Mouse (Mus musculus): ENCODE data around the gene C2cd4c. TPM values are rescaled to one million over a fixed set of nuclear protein-coding genes. Genes with fewer than 3 reads are reported as not detected.

The C2cd4c gene
- polyA plus RNA-seq, 1 experiment: 0.05 TPM

- 93% methylated on average over 5 of the region's 5 CpGs for WGBS
- Histone ChIP-seq H3K4me3 (ENCODE audit: control insufficient read depth, insufficient read depth, low read length) (no peak overlapping the region), H3K4me1 (replicated peaks; ENCODE audit: control insufficient read depth, insufficient read depth, low read length) (no peaks in the 10 kb centered on the region), H3K27ac (ENCODE audit: control insufficient read depth, insufficient read depth, low read length) (no peak overlapping the region), H3K27me3 (ENCODE audit: control insufficient read depth, insufficient read depth, low read length) (no peaks in the 10 kb centered on the region), H3K36me3 (ENCODE audit: control insufficient read depth, insufficient read depth, low read length) (no peaks in the 10 kb centered on the region)
- DNase-seq: no peak
- TF ChIP-seq POLR2A (IDR thresholded peaks at IDR 0.05; ENCODE audit: control insufficient read depth, extremely low read depth, insufficient read depth, low read length, poor library complexity): no peak
- TF ChIP-seq CTCF (IDR thresholded peaks at IDR 0.05; ENCODE audit: borderline replicate concordance, control insufficient read depth, extremely low read depth, insufficient read depth, low read length, poor library complexity): no peak
These were observed 43.9 kb downstream of the C2cd4c start for GRCm38 (mm10) chr10:79569921-79570320.

DNA sequence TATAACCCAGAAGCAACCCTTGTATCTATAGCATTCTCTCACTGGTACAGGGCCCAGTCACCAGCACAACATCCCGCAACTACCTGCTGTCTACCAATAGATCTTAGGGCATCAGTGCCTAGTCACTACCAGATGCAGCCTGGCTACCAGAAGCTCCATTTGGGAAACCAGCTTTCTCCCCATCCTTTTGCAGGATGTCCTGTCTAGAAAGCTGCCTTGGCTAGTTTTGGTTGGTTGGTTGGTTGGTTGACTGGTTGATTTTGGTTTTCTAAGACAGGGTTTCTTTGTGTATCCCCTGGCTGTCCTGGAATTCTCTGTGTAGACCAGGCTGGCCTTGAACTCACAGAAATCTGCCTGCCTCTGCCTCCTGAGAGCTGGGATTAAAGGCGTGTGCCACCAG is 54.1 kb downstream of the C2cd4c start:
- no peak for DNase-seq
- WGBS: 88% methylated on average over 2 of the region's 2 CpGs

GRCm38 (mm10) chr10:79557496-79557895 is 56.3 kb downstream of the C2cd4c start:
- TF ChIP-seq CTCF (IDR thresholded peaks at IDR 0.05; ENCODE audit: borderline replicate concordance, control insufficient read depth, extremely low read depth, insufficient read depth, low read length, poor library complexity) (no peak), POLR2A (IDR thresholded peaks at IDR 0.05; ENCODE audit: control insufficient read depth, extremely low read depth, insufficient read depth, low read length, poor library complexity) (no peak)

More for the DNA sequence above, 54.1 kb downstream of the C2cd4c start:
- H3K4me1 ChIP-seq (replicated peaks; ENCODE audit: control insufficient read depth, insufficient read depth, low read length): peaks cover 4% of the 10 kb centered on the region
- no peaks in the 10 kb centered on the region for H3K27me3 ChIP-seq (ENCODE audit: control insufficient read depth, insufficient read depth, low read length)
- H3K27ac ChIP-seq (ENCODE audit: control insufficient read depth, insufficient read depth, low read length): no peak overlapping the region
- TF ChIP-seq POLR2A (IDR thresholded peaks at IDR 0.05; ENCODE audit: control insufficient read depth, extremely low read depth, insufficient read depth, low read length, poor library complexity) (no peak), CTCF (IDR thresholded peaks at IDR 0.05; ENCODE audit: borderline replicate concordance, control insufficient read depth, extremely low read depth, insufficient read depth, low read length, poor library complexity) (no peak)
- no peaks in the 10 kb centered on the region for H3K36me3 ChIP-seq (ENCODE audit: control insufficient read depth, insufficient read depth, low read length)
- no peak overlapping the region for H3K4me3 ChIP-seq (ENCODE audit: control insufficient read depth, insufficient read depth, low read length)

GRCm38 (mm10) chr10:79556951-79557350 is 56.9 kb downstream of the C2cd4c start:
- Histone ChIP-seq H3K27me3 (ENCODE audit: control insufficient read depth, insufficient read depth, low read length) (no peaks in the 10 kb centered on the region), H3K4me3 (ENCODE audit: control insufficient read depth, insufficient read depth, low read length) (no peak overlapping the region), H3K4me1 (replicated peaks; ENCODE audit: control insufficient read depth, insufficient read depth, low read length) (peaks cover 22% of the 10 kb centered on the region), H3K36me3 (ENCODE audit: control insufficient read depth, insufficient read depth, low read length) (no peaks in the 10 kb centered on the region), H3K27ac (ENCODE audit: control insufficient read depth, insufficient read depth, low read length) (no peak overlapping the region)
- WGBS: 93% methylated on average over 5 of the region's 5 CpGs
- no peak for TF ChIP-seq POLR2A (IDR thresholded peaks at IDR 0.05; ENCODE audit: control insufficient read depth, extremely low read depth, insufficient read depth, low read length, poor library complexity)
- no peak for TF ChIP-seq CTCF (IDR thresholded peaks at IDR 0.05; ENCODE audit: borderline replicate concordance, control insufficient read depth, extremely low read depth, insufficient read depth, low read length, poor library complexity)
- DNase-seq: no peak

More at GRCm38 (mm10) chr10:79557496-79557895, 56.3 kb downstream of the C2cd4c start:
- Histone ChIP-seq H3K4me3 (ENCODE audit: control insufficient read depth, insufficient read depth, low read length) (no peak overlapping the region), H3K27me3 (ENCODE audit: control insufficient read depth, insufficient read depth, low read length) (no peaks in the 10 kb centered on the region), H3K27ac (ENCODE audit: control insufficient read depth, insufficient read depth, low read length) (no peak overlapping the region), H3K36me3 (ENCODE audit: control insufficient read depth, insufficient read depth, low read length) (no peaks in the 10 kb centered on the region), H3K4me1 (replicated peaks; ENCODE audit: control insufficient read depth, insufficient read depth, low read length) (peaks cover 18% of the 10 kb centered on the region)
- DNase-seq: no peak
- 93% methylated on average over 5 of the region's 5 CpGs for whole genome bisulfite sequencing

Other genes starting within 250 kb of the C2cd4c start
- gene Vmn2r83, start 145.3 kb downstream of the C2cd4c start, polyA plus RNA-seq (2012; rRNA removed): not detected in 2 replicates
- 7.5 and 8.7 TPM in 2 replicates for gene Plpp2, start 80.2 kb downstream of the C2cd4c start, polyA plus RNA-seq (2012; rRNA removed)
- gene Mier2, start 58.8 kb downstream of the C2cd4c start, polyA plus RNA-seq (2012; rRNA removed): 214 and 215 TPM in 2 replicates
- gene Theg, start 26.7 kb downstream of the C2cd4c start, polyA plus RNA-seq (2012; rRNA removed): not detected in 2 replicates
- gene Shc2, start 23.9 kb upstream of the C2cd4c start, polyA plus RNA-seq (2012; rRNA removed): 1.2 TPM in 2 replicates
- 0.18 and 0.23 TPM in 2 replicates for gene Odf3l2, start 31.7 kb upstream of the C2cd4c start, polyA plus RNA-seq (2012; rRNA removed)
- gene Madcam1, start 50.5 kb upstream of the C2cd4c start, polyA plus RNA-seq (2012; rRNA removed): 2.9 and 4.0 TPM in 2 replicates
- 92.1 and 92.3 TPM in 2 replicates for gene Tpgs1, start 55.3 kb upstream of the C2cd4c start, polyA plus RNA-seq (2012; rRNA removed)
- 309 and 321 TPM in 2 replicates for gene Cdc34, start 68.2 kb upstream of the C2cd4c start, polyA plus RNA-seq (2012; rRNA removed)
- 0.57 and 1.2 TPM in 2 replicates for gene Gzmm, start 75.0 kb upstream of the C2cd4c start, polyA plus RNA-seq (2012; rRNA removed)
- 345 and 396 TPM in 2 replicates for gene Bsg, start 90.5 kb upstream of the C2cd4c start, polyA plus RNA-seq (2012; rRNA removed)
- 3.1 and 4.7 TPM in 2 replicates for gene Hcn2, start 102.6 kb upstream of the C2cd4c start, polyA plus RNA-seq (2012; rRNA removed)
- gene Polrmt, start 132.6 kb upstream of the C2cd4c start, polyA plus RNA-seq (2012; rRNA removed): 104 and 109 TPM in 2 replicates
- gene Fgf22, start 141.1 kb upstream of the C2cd4c start, polyA plus RNA-seq (2012; rRNA removed): not detected in 2 replicates
- gene Rnf126, start 152.9 kb upstream of the C2cd4c start, polyA plus RNA-seq (2012; rRNA removed): 375 and 472 TPM in 2 replicates
- 15.9 and 17.1 TPM in 2 replicates for gene Fstl3, start 163.2 kb upstream of the C2cd4c start, polyA plus RNA-seq (2012; rRNA removed)
- 23.4 and 30.1 TPM in 2 replicates for gene Prss57, start 176.9 kb upstream of the C2cd4c start, polyA plus RNA-seq (2012; rRNA removed)
- gene Palm, start 179.5 kb upstream of the C2cd4c start, polyA plus RNA-seq (2012; rRNA removed): 63.7 and 87.8 TPM in 2 replicates
- gene Misp, start 207.0 kb upstream of the C2cd4c start, polyA plus RNA-seq (2012; rRNA removed): 6.6 and 6.8 TPM in 2 replicates
- 583 and 703 TPM in 2 replicates for gene Ptbp1, start 240.4 kb upstream of the C2cd4c start, polyA plus RNA-seq (2012; rRNA removed)

Data from thymus, adult 2 months (tissue).